Mouse (Mus musculus) cortical plate, adult 2 months (tissue): Measurements from ENCODE around the gene Atoh8.

Experiments
- CTCF ChIP-seq: fragments of 200-500 bp; IDR thresholded peaks from 2 replicates; pipeline ENCODE4 v1.5.1; 2011; ENCODE audit warnings: mild to moderate bottlenecking, control low read depth, low read length; ENCODE audit not compliant: insufficient read depth; ENCODE audit errors: extremely low read depth
- POLR2A ChIP-seq: fragments of 200-500 bp; IDR thresholded peaks from 2 replicates; pipeline ENCODE4 v1.6.1; 2011; ENCODE audit warnings: mild to moderate bottlenecking, low read length, control low read depth; ENCODE audit not compliant: insufficient read depth; ENCODE audit errors: extremely low read depth

DNA sequence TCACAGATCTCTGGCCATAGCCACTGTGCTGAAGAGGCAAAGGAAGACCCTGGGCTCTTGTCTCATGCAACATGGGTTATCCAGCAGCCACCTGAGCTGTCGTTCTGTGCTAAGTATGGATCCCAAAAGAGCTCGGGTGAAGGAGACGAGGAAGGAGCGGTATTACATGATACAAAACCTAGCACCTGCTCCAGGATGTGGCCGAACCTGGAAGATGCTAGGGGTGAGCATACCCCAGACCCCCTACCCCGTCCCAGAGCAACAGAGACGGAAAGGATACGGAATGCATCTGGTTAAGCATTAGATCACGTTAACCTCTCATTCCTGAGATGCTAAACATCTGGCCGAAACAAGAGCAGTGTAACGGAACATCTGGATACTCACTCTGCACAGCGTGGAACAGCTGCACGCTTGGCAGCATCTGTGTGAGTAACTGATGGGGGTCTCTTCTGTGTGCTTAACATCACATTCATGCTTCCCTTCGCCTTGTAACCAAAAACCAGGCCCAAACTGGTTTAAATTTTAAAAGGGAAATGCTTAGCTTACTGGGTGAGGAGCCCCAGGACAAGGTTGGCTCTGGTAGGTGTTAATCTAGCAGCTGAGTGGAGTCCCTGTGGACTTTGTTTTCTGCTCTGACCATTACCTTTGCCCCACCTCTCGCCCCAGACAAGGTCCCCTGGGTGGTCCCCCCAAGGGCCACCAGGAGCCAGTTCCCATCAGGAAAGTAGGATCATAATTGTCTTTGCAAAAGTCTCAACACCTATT is 13.0 kb upstream of the Atoh8 start:
- TF ChIP-seq CTCF (no peak), POLR2A (no peak)
